Mouse (Mus musculus) megakaryocyte, embryonic 14.5 days (primary cell): ENCODE data around the gene Prelid3b.

Experiments used
- FLI1 ChIP-seq: IDR thresholded peaks from 2 replicates; pipeline ENCODE4 v1.6.1; 2012; ENCODE audit warnings: low read length, inconsistent platforms, mixed read lengths
- GATA1 ChIP-seq: IDR thresholded peaks from 3 replicates; pipeline ENCODE4 v1.6.1; 2012; ENCODE audit warnings: mixed read lengths, low read length, inconsistent platforms, borderline replicate concordance

DNA sequence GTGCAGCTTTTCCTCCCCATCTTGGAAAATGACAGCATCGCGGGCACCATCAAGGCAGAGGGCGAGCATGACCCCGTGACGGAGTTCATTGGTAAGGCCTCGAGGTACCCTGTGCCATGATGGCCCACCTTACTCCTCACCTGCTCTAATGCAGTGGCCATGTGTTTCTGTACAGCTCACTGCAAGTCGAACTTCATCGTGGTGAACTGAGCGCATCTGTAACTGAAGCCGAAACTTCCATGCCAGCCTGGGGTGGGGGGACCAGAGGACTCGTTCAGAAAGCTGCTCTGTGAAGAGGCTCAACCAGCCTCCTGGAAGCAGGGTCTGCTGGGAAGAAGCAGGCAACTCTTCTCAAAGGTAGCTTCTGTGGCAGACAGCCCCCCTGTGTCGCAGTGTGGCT, 46.0 kb downstream of the Prelid3b start:
- TF ChIP-seq FLI1 (no peak), GATA1 (no peak)
